Mouse (Mus musculus) bone marrow, adult 2 months (tissue): ENCODE results near the gene Cotl1.

Source experiments
- CTCF ChIP-seq: fragments of 200-500 bp; IDR thresholded peaks from 2 replicates; pipeline ENCODE4 v1.5.1; 2011; ENCODE audit warnings: low read length, control low read depth; ENCODE audit not compliant: control insufficient read depth, insufficient read depth
- POLR2A ChIP-seq: fragments of 200-500 bp; IDR thresholded peaks from 2 replicates; pipeline ENCODE4 v1.6.1; 2011; ENCODE audit warnings: low read depth, mild to moderate bottlenecking, control low read depth, low read length, borderline replicate concordance; ENCODE audit not compliant: control insufficient read depth

- no peak for TF ChIP-seq CTCF
- no peak for TF ChIP-seq POLR2A
Measured at GRCm38 (mm10) chr8:119838983-119839340, 1.4 kb downstream of the Cotl1 start.
